Mouse (Mus musculus) heart, adult 2 months (tissue): ENCODE data around the gene Sarnp. TPM values are rescaled to one million over a fixed set of nuclear protein-coding genes. Genes with fewer than 3 reads are reported as not detected.

Experiments used
- DNase-seq, 2 experiments: peaks; one replicate each; pipeline ENCODE4 v3.0.0; 2021
- H3K27ac ChIP-seq: fragments of 200-600 bp; 2 replicates; pipeline ENCODE4 v1.8.1; 2022
- H3K27me3 ChIP-seq: fragments of 200-500 bp; 2 replicates; pipeline ENCODE4 v1.6.1; 2012; ENCODE audit warnings: mild to moderate bottlenecking, low read length, inconsistent platforms, mixed read lengths; ENCODE audit not compliant: control insufficient read depth, insufficient read depth
- H3K36me3 ChIP-seq: fragments of 200-500 bp; 2 replicates; pipeline ENCODE4 v1.6.1; 2012; ENCODE audit warnings: low read length, inconsistent platforms; ENCODE audit not compliant: control insufficient read depth, insufficient read depth
- H3K4me1 ChIP-seq: fragments of 200-500 bp; 2 replicates; pipeline ENCODE4 v1.6.1; 2011; ENCODE audit warnings: low read length; ENCODE audit not compliant: control insufficient read depth, insufficient read depth
- H3K4me3 ChIP-seq: fragments of 200-600 bp; 2 replicates; pipeline ENCODE4 v1.8.1; 2022
- H3K79me2 ChIP-seq: fragments of 200-500 bp; replicated peaks from 2 replicates; pipeline ENCODE4 v1.6.1; 2012; ENCODE audit warnings: mild to moderate bottlenecking, inconsistent platforms, low read length, moderate library complexity, mixed read lengths; ENCODE audit not compliant: control insufficient read depth, insufficient read depth
- H3K9ac ChIP-seq: fragments of 200-500 bp; 2 replicates; pipeline ENCODE4 v1.6.1; 2012; ENCODE audit warnings: low read depth, mild to moderate bottlenecking, control low read depth, inconsistent platforms, low read length, mixed read lengths
- CTCF ChIP-seq: fragments of 200-600 bp; IDR thresholded peaks from 2 replicates; pipeline ENCODE4 v1.8.1; 2022; ENCODE audit warnings: antibody characterized with exemption, mild to moderate bottlenecking, moderate library complexity
- EP300 ChIP-seq: fragments of 200-500 bp; IDR thresholded peaks from 2 replicates; pipeline ENCODE4 v1.6.1; 2011; ENCODE audit warnings: low read depth, low read length, control low read depth; ENCODE audit not compliant: insufficient read depth
- POLR2A ChIP-seq: fragments of 200-500 bp; IDR thresholded peaks from 2 replicates; pipeline ENCODE4 v1.6.1; 2011; ENCODE audit warnings: mild to moderate bottlenecking, low read depth, low read length, control low read depth; ENCODE audit not compliant: insufficient read depth
- WGBS: fragments of 180-500 bp; shearing (Covaris S2); methylation state at CpG from one replicate; pipeline ENCODE4 v1.1.7; 2018; 5-methylcytosine and 5-hydroxymethylcytosine counted together
- intact Hi-C: fragments of 180-260 bp; cut with DNase I; formaldehyde crosslinking; loops from one replicate; pipeline ENCODE4 v1.15.1; 2025
- polyA plus RNA-seq: library from polyadenylated mRNA; depleted of rRNA; stranded (reverse); fragments of >200 nt; gene quantifications from 2 replicates; pipeline ENCODE4 v1.2.3, GENCODE M21; 2012
- total RNA-seq, 2 experiments: library from RNA; stranded (reverse); gene quantifications; 2 replicates each; pipeline ENCODE4 v1.2.3; 2021

Sarnp gene
- total and polyA plus RNA-seq, 3 experiments = 14.3 to 43.4 (median 37.2) TPM

- 58% methylated on average over 7 of the region's 7 CpGs for WGBS
- peak; percentile 43 to 46 for DNase-seq
- H3K4me3 ChIP-seq = peak within 1 kb of the TSS; percentile 11; the same call in 1 of the 2 replicates
Measured at GRCm38 (mm10) chr10:128790398-128791124, 26.6 kb upstream of the Sarnp start, which contains the start of gene Mmp19. Gene Mmp19, plus strand, starts transcription at chr10:128790910.

GRCm38 (mm10) chr10:128792041-128792440, 25.1 kb upstream of the Sarnp start:
- no peak for DNase-seq

More at GRCm38 (mm10) chr10:128790398-128791124, 26.6 kb upstream of the Sarnp start, which contains the start of gene Mmp19:
- no peaks in the 10 kb centered on the region for H3K27me3 ChIP-seq
- no peaks in the 10 kb centered on the region for H3K4me1 ChIP-seq
- no peak for TF ChIP-seq CTCF
- no peak for TF ChIP-seq EP300
- no peak for TF ChIP-seq POLR2A
- no peaks in the 10 kb centered on the region for H3K36me3 ChIP-seq
- H3K27ac ChIP-seq = peak within 1 kb of the TSS; percentile 41
- no peaks in the 10 kb centered on the region for H3K79me2 ChIP-seq
- intact Hi-C loops = no loop called here
- H3K9ac ChIP-seq = no peak within 1 kb of the TSS

GRCm38 (mm10) chr10:128793258-128793657, 23.9 kb upstream of the Sarnp start:
- Histone ChIP-seq H3K79me2 (no peaks in the 10 kb centered on the region), H3K4me1 (no peaks in the 10 kb centered on the region), H3K4me3 (no peak overlapping the region), H3K27me3 (no peaks in the 10 kb centered on the region), H3K36me3 (no peaks in the 10 kb centered on the region), H3K9ac (no peak overlapping the region), H3K27ac (no peak overlapping the region)
- WGBS = 100% methylated on average over 1 of the region's 1 CpGs
- TF ChIP-seq POLR2A = no peak
- TF ChIP-seq EP300 = no peak
- TF ChIP-seq CTCF = no peak
- no peak for DNase-seq
- intact Hi-C loops = no loop called here

More at GRCm38 (mm10) chr10:128792041-128792440, 25.1 kb upstream of the Sarnp start:
- Histone ChIP-seq H3K4me1 (no peaks in the 10 kb centered on the region), H3K27ac (no peak overlapping the region), H3K79me2 (no peaks in the 10 kb centered on the region), H3K9ac (no peak overlapping the region), H3K27me3 (no peaks in the 10 kb centered on the region), H3K36me3 (no peaks in the 10 kb centered on the region), H3K4me3 (no peak overlapping the region)
- intact Hi-C loops = no loop called here
- TF ChIP-seq CTCF (peak; percentile 32), POLR2A (no peak), EP300 (no peak)

- Histone ChIP-seq H3K36me3 (no peaks in the 10 kb centered on the region), H3K4me1 (no peaks in the 10 kb centered on the region), H3K9ac (no peak overlapping the region), H3K27ac (no peak overlapping the region), H3K79me2 (no peaks in the 10 kb centered on the region), H3K27me3 (no peaks in the 10 kb centered on the region), H3K4me3 (no peak overlapping the region)
- intact Hi-C loops = no loop called here
- no peak for DNase-seq
- TF ChIP-seq POLR2A = no peak
- TF ChIP-seq EP300 = no peak
- no peak for TF ChIP-seq CTCF
- 69% methylated on average over 5 of the region's 5 CpGs for WGBS
Measured at GRCm38 (mm10) chr10:128794391-128794790, 22.7 kb upstream of the Sarnp start.

GRCm38 (mm10) chr10:128795581-128795980, 21.6 kb upstream of the Sarnp start:
- H3K4me3 ChIP-seq = no peak overlapping the region
- no peak overlapping the region for H3K9ac ChIP-seq
- WGBS = 86% methylated on average over 3 of the region's 3 CpGs
- H3K79me2 ChIP-seq = no peaks in the 10 kb centered on the region
- no peaks in the 10 kb centered on the region for H3K36me3 ChIP-seq
- TF ChIP-seq POLR2A (no peak), EP300 (no peak), CTCF (no peak)
- no peaks in the 10 kb centered on the region for H3K4me1 ChIP-seq
- no peak for DNase-seq
- no peaks in the 10 kb centered on the region for H3K27me3 ChIP-seq
- H3K27ac ChIP-seq = no peak overlapping the region
- intact Hi-C loops = no loop called here

- no peaks in the 10 kb centered on the region for H3K79me2 ChIP-seq
- H3K27ac ChIP-seq = no peak overlapping the region
- no peak overlapping the region for H3K4me3 ChIP-seq
- 96% methylated on average over 8 of the region's 8 CpGs for WGBS
- TF ChIP-seq CTCF (no peak), POLR2A (no peak), EP300 (no peak)
- H3K9ac ChIP-seq = no peak overlapping the region
- intact Hi-C loops = no loop called here
- peak in 1 of 2 experiments; percentile 7 for DNase-seq
- no peaks in the 10 kb centered on the region; the same call in 1 of the 2 replicates for H3K4me1 ChIP-seq
- no peaks in the 10 kb centered on the region for H3K27me3 ChIP-seq
- no peaks in the 10 kb centered on the region for H3K36me3 ChIP-seq
Measured at GRCm38 (mm10) chr10:128798676-128799075, 18.5 kb upstream of the Sarnp start.
